Mouse (Mus musculus) MEL (cell line): ENCODE data around the gene Isy1. TPM values are rescaled to one million over a fixed set of nuclear protein-coding genes. Genes with fewer than 3 reads are reported as not detected.

Experiments
- DNase-seq: peaks from one replicate; pipeline ENCODE4 v3.0.0; 2011; ENCODE audit warnings: low read depth, low spot score
- H3K27ac ChIP-seq: 2 replicates; pipeline ENCODE4 v1.5.1; 2012; ENCODE audit warnings: low read depth, mild to moderate bottlenecking, control low read depth, low read length, moderate library complexity; ENCODE audit not compliant: control insufficient read depth
- H3K27me3 ChIP-seq, 2 experiments: fragments of 150-350 bp in 1 of 2; sonication (generic) in 1 of 2; 2 replicates each; pipeline ENCODE4 v1.6.1; 2012; ENCODE audit warnings: low read length in 2 of 2, mild to moderate bottlenecking in 2 of 2, improper control_type of control experiment in 1 of 2, moderate library complexity in 1 of 2; ENCODE audit not compliant: insufficient read depth in 2 of 2, control insufficient read depth in 1 of 2
- H3K36me3 ChIP-seq, 2 experiments: 2 replicates each; pipeline ENCODE4 v1.6.1; 2012 to 2014; ENCODE audit warnings: low read length in 2 of 2, improper control_type of control experiment in 1 of 2, inconsistent platforms in 1 of 2, mild to moderate bottlenecking in 1 of 2; ENCODE audit not compliant: insufficient read depth in 2 of 2, control insufficient read depth in 1 of 2
- H3K4me1 ChIP-seq, 2 experiments: fragments of 150-350 bp in 1 of 2; sonication (generic) in 1 of 2; 2 replicates each; pipeline ENCODE4 v1.6.1; 2012; ENCODE audit warnings: low read length in 2 of 2, improper control_type of control experiment in 1 of 2, mild to moderate bottlenecking in 1 of 2; ENCODE audit not compliant: insufficient read depth in 2 of 2, control insufficient read depth in 1 of 2
- H3K4me3 ChIP-seq, 2 experiments: fragments of 150-350 bp in 1 of 2; sonication (generic) in 1 of 2; 2 replicates each; pipeline ENCODE4 v1.5.1; 2012; ENCODE audit warnings: low read depth in 2 of 2, low read length in 2 of 2, mild to moderate bottlenecking in 2 of 2, moderate library complexity in 2 of 2, control low read depth in 1 of 2, improper control_type of control experiment in 1 of 2; ENCODE audit not compliant: control insufficient read depth in 1 of 2, insufficient read depth in 1 of 2
- H3K79me2 ChIP-seq: 2 replicates; pipeline ENCODE4 v1.6.1; 2012; ENCODE audit warnings: mild to moderate bottlenecking, low read length, moderate library complexity; ENCODE audit not compliant: control insufficient read depth, poor library complexity, insufficient read depth
- H3K9ac ChIP-seq: 2 replicates; pipeline ENCODE4 v1.6.1; 2012; ENCODE audit warnings: low read depth, mild to moderate bottlenecking, control low read depth, low read length, moderate library complexity; ENCODE audit not compliant: control insufficient read depth, poor library complexity, severe bottlenecking
- H3K9me3 ChIP-seq: fragments of 150-350 bp; sonication (generic); replicated peaks from 2 replicates; pipeline ENCODE4 v1.6.1; 2012; ENCODE audit warnings: mild to moderate bottlenecking, low read length, improper control_type of control experiment, moderate library complexity; ENCODE audit not compliant: insufficient read depth
- BHLHE40 ChIP-seq: IDR thresholded peaks from 2 replicates; pipeline ENCODE4 v1.6.1; 2012; ENCODE audit warnings: low read depth, mild to moderate bottlenecking, inconsistent platforms, low read length, improper control_type of control experiment, borderline replicate concordance
- CHD2 ChIP-seq: IDR thresholded peaks from 2 replicates; pipeline ENCODE4 v1.6.1; 2011; ENCODE audit warnings: low read length, improper control_type of control experiment
- CTCF ChIP-seq, 3 experiments: IDR thresholded peaks in 2 of 3; conservative IDR thresholded peaks in 1 of 3; 2 replicates each; pipeline ENCODE4 v1.5.1; 2011 to 2012; ENCODE audit warnings: low read length in 3 of 3, low read depth in 2 of 3, mild to moderate bottlenecking in 2 of 3, improper control_type of control experiment in 1 of 3, inconsistent platforms in 1 of 3, mixed read lengths in 1 of 3, moderate library complexity in 1 of 3; ENCODE audit not compliant: control insufficient read depth in 1 of 3, insufficient read depth in 1 of 3, poor library complexity in 1 of 3, severe bottlenecking in 1 of 3
- ETS1 ChIP-seq: IDR thresholded peaks from 2 replicates; pipeline ENCODE4 v1.6.1; 2012; ENCODE audit warnings: low read depth, mild to moderate bottlenecking, inconsistent platforms, low read length, improper control_type of control experiment, moderate library complexity
- GABPA ChIP-seq: IDR thresholded peaks from 2 replicates; pipeline ENCODE4 v1.6.1; 2012; ENCODE audit warnings: low read depth, mild to moderate bottlenecking, inconsistent platforms, low read length, improper control_type of control experiment, moderate library complexity
- JUND ChIP-seq: IDR thresholded peaks from 2 replicates; pipeline ENCODE4 v1.6.1; 2011; ENCODE audit warnings: low read depth, mild to moderate bottlenecking, improper control_type of control experiment, low read length
- KAT2A ChIP-seq: conservative IDR thresholded peaks from 2 replicates; pipeline ENCODE4 v1.6.1; 2012; ENCODE audit warnings: low read depth, low read length, improper control_type of control experiment, inconsistent platforms
- MAFK ChIP-seq: IDR thresholded peaks from 2 replicates; pipeline ENCODE4 v1.6.1; 2011; ENCODE audit warnings: low read depth, mild to moderate bottlenecking, low read length, improper control_type of control experiment, borderline replicate concordance
- MEF2A ChIP-seq: IDR thresholded peaks from 2 replicates; pipeline ENCODE4 v1.6.1; 2014; ENCODE audit warnings: low read depth, mild to moderate bottlenecking, inconsistent platforms, low read length, improper control_type of control experiment; ENCODE audit not compliant: poor library complexity, insufficient replicate concordance, severe bottlenecking; ENCODE audit errors: extremely low read depth
- MYB ChIP-seq: IDR thresholded peaks from 2 replicates; pipeline ENCODE4 v1.6.1; 2011; ENCODE audit warnings: mild to moderate bottlenecking, low read depth, low read length, improper control_type of control experiment
- NRF1 ChIP-seq: IDR thresholded peaks from 2 replicates; pipeline ENCODE4 v1.6.1; 2014; ENCODE audit warnings: low read depth, mild to moderate bottlenecking, inconsistent platforms, low read length, improper control_type of control experiment, moderate library complexity; ENCODE audit not compliant: poor library complexity, insufficient read depth, severe bottlenecking
- POLR2A ChIP-seq, 2 experiments: IDR thresholded peaks; 2 replicates each; pipeline ENCODE4 v1.6.1; 2011 to 2012; ENCODE audit warnings: low read length in 2 of 2, mild to moderate bottlenecking in 2 of 2, control low read depth in 1 of 2, improper control_type of control experiment in 1 of 2, low read depth in 1 of 2, moderate library complexity in 1 of 2; ENCODE audit not compliant: control insufficient read depth in 1 of 2, insufficient read depth in 1 of 2, poor library complexity in 1 of 2
- POLR2AphosphoS2 ChIP-seq: IDR thresholded peaks from 2 replicates; pipeline ENCODE4 v1.6.1; 2011; ENCODE audit warnings: low read length, improper control_type of control experiment
- POLR2AphosphoS5 ChIP-seq: IDR thresholded peaks from 2 replicates; pipeline ENCODE4 v1.6.1; 2012; ENCODE audit warnings: low read depth, borderline replicate concordance, mild to moderate bottlenecking, inconsistent platforms, low read length, moderate library complexity, mixed read lengths
- SIN3A ChIP-seq: IDR thresholded peaks from 2 replicates; pipeline ENCODE4 v1.6.1; 2012; ENCODE audit warnings: low read length, improper control_type of control experiment, inconsistent platforms
- SMC3 ChIP-seq: IDR thresholded peaks from 2 replicates; pipeline ENCODE4 v1.6.1; 2011; ENCODE audit warnings: low read depth, low read length, improper control_type of control experiment
- USF2 ChIP-seq, 2 experiments: IDR thresholded peaks; 2 replicates each; pipeline ENCODE4 v1.6.1; 2011 to 2012; ENCODE audit warnings: improper control_type of control experiment in 2 of 2, low read length in 2 of 2, borderline replicate concordance in 1 of 2, inconsistent platforms in 1 of 2, low read depth in 1 of 2, mild to moderate bottlenecking in 1 of 2; ENCODE audit not compliant: insufficient read depth in 1 of 2
- ZKSCAN1 ChIP-seq: IDR thresholded peaks from 2 replicates; pipeline ENCODE4 v1.6.1; 2012; ENCODE audit warnings: low read depth, mild to moderate bottlenecking, inconsistent platforms, low read length, improper control_type of control experiment, moderate library complexity
- ZMIZ1 ChIP-seq: IDR thresholded peaks from 2 replicates; pipeline ENCODE4 v1.6.1; 2012; ENCODE audit warnings: low read depth, mild to moderate bottlenecking, inconsistent platforms, low read length, improper control_type of control experiment, moderate library complexity
- polyA plus RNA-seq, 2 experiments: library from polyadenylated mRNA; stranded (reverse) in 1 of 2; unstranded in 1 of 2; fragments of >175 nt in 1 of 2; fragments of >200 nt in 1 of 2; gene quantifications; 2 replicates each; pipeline versions ENCODE4 v1.2.1 to v1.2.4; 2012; ENCODE audit warnings: low replicate concordance in 2 of 2, low read depth in 1 of 2; ENCODE audit not compliant: insufficient read length in 2 of 2, insufficient read depth in 1 of 2, missing spikeins in 1 of 2
- total RNA-seq: library from RNA; depleted of rRNA; stranded (reverse); fragments of 300-350 nt; gene quantifications from 2 replicates; pipeline ENCODE4 v1.2.3, GENCODE M21; 2012

Isy1 gene
- total and polyA plus RNA-seq, 3 experiments: 64.5 to 115 TPM; not detected in 1

DNA sequence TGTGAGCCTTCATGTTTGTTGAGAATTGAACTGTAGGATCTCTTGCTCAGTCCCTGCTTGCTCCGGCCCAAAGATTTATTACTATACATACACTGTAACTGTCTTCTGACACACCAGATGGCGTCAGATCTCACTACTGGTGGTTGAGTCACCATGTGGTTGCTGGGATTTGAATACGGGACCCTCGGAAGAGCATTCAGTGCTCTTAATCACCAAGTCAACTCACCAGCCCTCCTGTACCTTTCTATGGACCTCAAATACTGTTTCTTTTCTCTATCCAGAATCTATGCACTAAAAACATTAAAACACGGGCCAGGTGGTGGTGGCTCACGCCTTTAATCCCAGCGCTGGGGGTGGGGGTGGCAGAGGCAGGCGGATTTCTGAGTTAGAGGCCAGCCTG lies 3.0 kb upstream of the Isy1 start:
- peaks cover 0 to 3% of the 10 kb centered on the region in 2 experiments; a peak in 1 of 4 replicates for H3K4me1 ChIP-seq
- H3K27me3 ChIP-seq: no peaks in the 10 kb centered on the region
- H3K9me3 ChIP-seq: no peaks in the 10 kb centered on the region
- TF ChIP-seq CHD2 (no peak), JUND (no peak), ETS1 (no peak), ZKSCAN1 (no peak), KAT2A (no peak), BHLHE40 (no peak), POLR2AphosphoS2 (peak; percentile 74), MAFK (no peak), POLR2A (IDR thresholded peaks at IDR 0.05; ENCODE audit: control insufficient read depth in 1 of 2, insufficient read depth in 1 of 2, low read depth in 1 of 2, low read length in 2 of 2, poor library complexity in 1 of 2) (0 out of 4 replicates have a peak, but pooled peaks of 1 of the 2 experiments have one; percentile 49), CTCF (IDR thresholded peaks at IDR 0.05 in 2 of 3, conservative IDR thresholded peaks at IDR 0.05 in 1 of 3; ENCODE audit: control insufficient read depth in 1 of 3, insufficient read depth in 1 of 3, low read depth in 2 of 3, low read length in 3 of 3, poor library complexity in 1 of 3, severe bottlenecking in 1 of 3) (peak in 1 of 3 experiments; percentile 24; a peak in 1 of 6 replicates), SMC3 (no peak), MEF2A (no peak), GABPA (no peak), USF2 (IDR thresholded peaks at IDR 0.05; ENCODE audit: borderline replicate concordance in 1 of 2, insufficient read depth in 1 of 2, low read depth in 1 of 2, low read length in 2 of 2) (no peak), SIN3A (no peak), MYB (no peak)
- H3K79me2 ChIP-seq: peaks cover 31% of the 10 kb centered on the region
- no peak overlapping the region for H3K4me3 ChIP-seq
- no peak overlapping the region for H3K27ac ChIP-seq
- DNase-seq: peak; percentile 66
- H3K9ac ChIP-seq: no peak overlapping the region
- H3K36me3 ChIP-seq: peaks cover 31 to 38% of the 10 kb centered on the region in 2 experiments

DNA sequence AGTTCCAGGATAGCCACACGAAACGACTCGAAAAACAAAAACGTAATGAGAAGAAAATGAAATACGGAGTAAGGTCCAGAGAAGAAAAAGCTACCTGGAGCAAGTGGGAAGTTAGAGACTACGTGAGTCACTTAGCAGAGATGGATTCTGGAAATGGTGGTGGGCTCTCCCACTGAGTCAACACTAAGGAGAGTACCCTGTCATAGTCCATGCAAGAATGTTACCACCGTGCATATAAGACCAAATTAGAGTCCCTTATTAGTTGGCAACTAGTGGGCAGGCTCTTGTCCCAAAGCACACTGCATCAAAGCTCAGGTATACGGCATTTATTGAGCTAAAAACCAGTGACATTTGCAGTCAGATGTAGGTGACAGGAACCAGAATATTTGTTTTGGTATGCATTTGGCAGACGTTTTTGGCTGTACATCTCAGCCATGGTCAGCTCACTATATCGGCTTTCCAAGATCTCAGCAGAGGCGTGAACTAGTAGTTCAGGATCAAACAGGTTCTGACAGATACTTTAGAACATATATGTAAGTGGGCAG lies 1.3 kb upstream of the Isy1 start:
- no peaks in the 10 kb centered on the region for H3K27me3 ChIP-seq
- DNase-seq: peak; percentile 57
- H3K9me3 ChIP-seq: no peaks in the 10 kb centered on the region
- peaks cover 14 to 23% of the 10 kb centered on the region in 2 experiments for H3K36me3 ChIP-seq
- H3K79me2 ChIP-seq: peaks cover 16% of the 10 kb centered on the region
- peak overlapping the region; percentile 92; the same call in 1 of the 2 replicates for H3K27ac ChIP-seq
- H3K9ac ChIP-seq: peak overlapping the region; percentile 83; the same call in 1 of the 2 replicates
- H3K4me1 ChIP-seq: peaks cover 0 to 3% of the 10 kb centered on the region in 2 experiments; a peak in 1 of 4 replicates
- TF ChIP-seq MEF2A: no peak
- TF ChIP-seq ZMIZ1: peak; percentile 41; the same call in 1 of the 2 replicates
- TF ChIP-seq NRF1: no peak
- 0 out of 2 replicates have a peak, but pooled peaks have one; percentile 55 for TF ChIP-seq POLR2AphosphoS5
- no peak for TF ChIP-seq CHD2
- TF ChIP-seq POLR2AphosphoS2: 0 out of 2 replicates have a peak, but pooled peaks have one; percentile 10
- TF ChIP-seq, all 39 proteins: peak for 3
- H3K4me3 ChIP-seq: peak overlapping the region; percentile 71 to 75; a peak in 2 of 4 replicates
